Mouse (Mus musculus) heart, adult 2 months (tissue): ENCODE data around the gene Thsd4. TPM values are rescaled to one million over a fixed set of nuclear protein-coding genes. Genes with fewer than 3 reads are reported as not detected.

Experiments used
- DNase-seq, 2 experiments: peaks; one replicate each; pipeline ENCODE4 v3.0.0; 2021
- H3K27ac ChIP-seq: fragments of 200-600 bp; 2 replicates; pipeline ENCODE4 v1.8.1; 2022
- H3K27me3 ChIP-seq: fragments of 200-500 bp; 2 replicates; pipeline ENCODE4 v1.6.1; 2012; ENCODE audit warnings: mild to moderate bottlenecking, low read length, inconsistent platforms, mixed read lengths; ENCODE audit not compliant: control insufficient read depth, insufficient read depth
- H3K36me3 ChIP-seq: fragments of 200-500 bp; 2 replicates; pipeline ENCODE4 v1.6.1; 2012; ENCODE audit warnings: low read length, inconsistent platforms; ENCODE audit not compliant: control insufficient read depth, insufficient read depth
- H3K4me1 ChIP-seq: fragments of 200-500 bp; 2 replicates; pipeline ENCODE4 v1.6.1; 2011; ENCODE audit warnings: low read length; ENCODE audit not compliant: control insufficient read depth, insufficient read depth
- H3K4me3 ChIP-seq: fragments of 200-600 bp; 2 replicates; pipeline ENCODE4 v1.8.1; 2022
- H3K79me2 ChIP-seq: fragments of 200-500 bp; replicated peaks from 2 replicates; pipeline ENCODE4 v1.6.1; 2012; ENCODE audit warnings: mild to moderate bottlenecking, inconsistent platforms, low read length, moderate library complexity, mixed read lengths; ENCODE audit not compliant: control insufficient read depth, insufficient read depth
- H3K9ac ChIP-seq: fragments of 200-500 bp; 2 replicates; pipeline ENCODE4 v1.6.1; 2012; ENCODE audit warnings: low read depth, mild to moderate bottlenecking, control low read depth, inconsistent platforms, low read length, mixed read lengths
- CTCF ChIP-seq: fragments of 200-600 bp; IDR thresholded peaks from 2 replicates; pipeline ENCODE4 v1.8.1; 2022; ENCODE audit warnings: antibody characterized with exemption, mild to moderate bottlenecking, moderate library complexity
- EP300 ChIP-seq: fragments of 200-500 bp; IDR thresholded peaks from 2 replicates; pipeline ENCODE4 v1.6.1; 2011; ENCODE audit warnings: low read depth, low read length, control low read depth; ENCODE audit not compliant: insufficient read depth
- POLR2A ChIP-seq: fragments of 200-500 bp; IDR thresholded peaks from 2 replicates; pipeline ENCODE4 v1.6.1; 2011; ENCODE audit warnings: mild to moderate bottlenecking, low read depth, low read length, control low read depth; ENCODE audit not compliant: insufficient read depth
- WGBS: fragments of 180-500 bp; shearing (Covaris S2); methylation state at CpG from one replicate; pipeline ENCODE4 v1.1.7; 2018; 5-methylcytosine and 5-hydroxymethylcytosine counted together
- intact Hi-C: fragments of 180-260 bp; cut with DNase I; formaldehyde crosslinking; loops from one replicate; pipeline ENCODE4 v1.15.1; 2025
- polyA plus RNA-seq: library from polyadenylated mRNA; depleted of rRNA; stranded (reverse); fragments of >200 nt; gene quantifications from 2 replicates; pipeline ENCODE4 v1.2.3, GENCODE M21; 2012
- total RNA-seq, 2 experiments: library from RNA; stranded (reverse); gene quantifications; 2 replicates each; pipeline ENCODE4 v1.2.3; 2021

Thsd4 gene
- total and polyA plus RNA-seq, 3 experiments = 3.5 to 5.2 (median 4.3) TPM

DNA sequence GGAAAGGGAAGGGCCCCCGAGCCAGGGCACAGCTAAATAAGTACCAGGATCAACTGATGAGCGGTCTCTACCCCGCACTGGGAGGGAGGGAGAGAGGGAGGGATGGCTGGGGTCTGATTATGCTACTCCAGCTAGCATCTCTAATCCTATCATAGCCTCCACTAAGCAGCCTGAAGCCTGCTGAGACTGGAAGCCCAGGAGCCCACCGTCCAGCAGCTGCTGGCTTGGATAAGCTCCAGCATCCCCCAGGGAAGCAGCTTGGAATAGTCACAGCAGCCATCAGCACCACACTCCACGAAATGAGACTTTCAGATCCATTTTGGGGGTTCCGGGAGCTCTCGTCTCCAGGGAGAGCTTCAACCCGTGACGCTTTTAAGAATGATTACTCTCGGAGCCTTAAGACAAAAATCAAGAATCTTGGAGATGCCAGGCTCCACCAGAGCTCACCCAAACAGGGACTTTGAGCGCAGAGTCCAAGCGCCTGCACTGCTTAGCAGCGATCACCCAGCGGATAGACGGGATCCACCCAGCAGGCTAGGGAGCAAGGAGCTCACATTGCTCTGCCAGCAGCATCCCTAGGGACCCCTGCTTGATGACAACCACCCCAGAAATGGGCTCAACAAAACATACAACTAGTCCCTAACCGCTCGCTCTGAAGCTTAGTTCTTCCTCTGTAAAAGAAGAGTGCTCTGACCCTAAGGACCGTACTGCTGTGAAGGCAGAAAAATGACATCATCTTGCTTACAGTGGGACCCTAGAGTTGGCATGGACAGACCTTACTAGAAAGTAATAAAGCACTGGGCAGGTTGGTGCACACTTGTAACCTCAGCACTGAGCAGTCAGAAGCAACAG, 64.3 kb downstream of the Thsd4 start:
- TF ChIP-seq CTCF (no peak), EP300 (no peak), POLR2A (no peak)
- H3K79me2 ChIP-seq = no peaks in the 10 kb centered on the region
- peak; percentile 51 to 53 for DNase-seq
- intact Hi-C loops = no loop called here
- H3K36me3 ChIP-seq = no peaks in the 10 kb centered on the region
- no peak overlapping the region for H3K9ac ChIP-seq
- H3K4me1 ChIP-seq = no peaks in the 10 kb centered on the region
- no peak overlapping the region for H3K4me3 ChIP-seq
- no peaks in the 10 kb centered on the region; the same call in 1 of the 2 replicates for H3K27me3 ChIP-seq
- WGBS = 51% methylated on average over 18 of the region's 18 CpGs
- no peak overlapping the region for H3K27ac ChIP-seq

- intact Hi-C loops = no loop called here
- H3K27me3 ChIP-seq = no peaks in the 10 kb centered on the region; the same call in 1 of the 2 replicates
- H3K4me1 ChIP-seq = no peaks in the 10 kb centered on the region
- H3K79me2 ChIP-seq = no peaks in the 10 kb centered on the region
- no peaks in the 10 kb centered on the region for H3K36me3 ChIP-seq
- TF ChIP-seq EP300 (no peak), POLR2A (no peak), CTCF (no peak)
- H3K4me3 ChIP-seq = no peak overlapping the region
- no peak overlapping the region for H3K27ac ChIP-seq
- no peak for DNase-seq
- no peak overlapping the region for H3K9ac ChIP-seq
- 38% methylated on average over 5 of the region's 5 CpGs for WGBS
These were observed 65.2 kb downstream of the Thsd4 start for GRCm38 (mm10) chr9:60456651-60457050.

- H3K36me3 ChIP-seq = no peaks in the 10 kb centered on the region
- no peaks in the 10 kb centered on the region for H3K79me2 ChIP-seq
- TF ChIP-seq POLR2A (no peak), CTCF (no peak), EP300 (no peak)
- H3K27ac ChIP-seq = no peak overlapping the region
- intact Hi-C loops = no loop called here
- H3K4me3 ChIP-seq = no peak overlapping the region
- no peak overlapping the region for H3K9ac ChIP-seq
- WGBS = 68% methylated on average over 13 of the region's 13 CpGs
- DNase-seq = peak; percentile 25 to 28
- H3K27me3 ChIP-seq = no peaks in the 10 kb centered on the region; the same call in 1 of the 2 replicates
- no peaks in the 10 kb centered on the region for H3K4me1 ChIP-seq
These were observed 67.3 kb downstream of the Thsd4 start for GRCm38 (mm10) chr9:60454406-60455076.

DNA sequence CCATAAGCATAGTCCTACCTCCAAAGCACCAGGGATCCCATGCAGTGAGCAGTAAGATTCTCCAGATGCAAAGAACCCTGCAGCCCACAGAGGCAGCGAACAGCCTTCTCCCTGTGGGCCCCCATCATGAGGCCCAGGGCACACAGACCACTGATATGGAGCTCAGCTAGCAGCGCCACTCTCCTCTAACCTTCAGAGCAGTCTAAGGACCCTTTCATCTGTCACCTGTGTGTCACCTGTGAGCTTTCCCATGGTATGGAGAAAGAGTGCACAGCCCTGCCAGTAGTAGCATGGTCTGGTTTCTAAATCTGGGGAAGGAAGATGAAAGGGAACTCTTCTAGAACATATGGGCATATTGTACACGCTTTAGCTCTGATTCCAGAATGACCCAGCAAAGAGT, 72.3 kb downstream of the Thsd4 start:
- no peaks in the 10 kb centered on the region for H3K79me2 ChIP-seq
- TF ChIP-seq EP300 (no peak), CTCF (no peak), POLR2A (no peak)
- WGBS = 90% methylated on average over 3 of the region's 3 CpGs
- no peak overlapping the region for H3K4me3 ChIP-seq
- H3K4me1 ChIP-seq = no peaks in the 10 kb centered on the region; the same call in 1 of the 2 replicates
- no peaks in the 10 kb centered on the region for H3K27me3 ChIP-seq
- intact Hi-C loops = no loop called here
- no peak overlapping the region for H3K27ac ChIP-seq
- no peak overlapping the region for H3K9ac ChIP-seq
- H3K36me3 ChIP-seq = no peaks in the 10 kb centered on the region
- no peak for DNase-seq

DNA sequence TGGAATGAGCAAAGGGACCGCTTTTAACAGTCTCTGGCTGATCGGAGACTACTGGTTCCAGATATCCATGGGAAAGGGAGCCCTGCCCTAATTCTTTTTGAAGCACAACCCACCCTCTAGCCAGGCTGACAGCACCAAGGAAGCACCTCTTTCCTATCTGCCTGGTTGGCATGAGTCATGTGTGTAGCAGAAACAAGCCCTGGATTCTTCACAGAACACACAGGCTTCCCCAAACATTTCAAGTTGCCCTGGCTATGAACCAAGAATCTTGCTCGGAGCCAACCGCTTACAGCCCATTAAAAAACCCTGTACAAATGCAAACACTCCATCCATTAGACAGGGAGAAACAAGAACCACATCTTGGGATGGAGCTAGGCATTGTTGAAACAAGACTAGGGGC, 76.0 kb downstream of the Thsd4 start:
- H3K27ac ChIP-seq = no peak overlapping the region
- H3K79me2 ChIP-seq = no peaks in the 10 kb centered on the region
- 58% methylated on average over 4 of the region's 4 CpGs for whole genome bisulfite sequencing
- no peaks in the 10 kb centered on the region for H3K36me3 ChIP-seq
- TF ChIP-seq CTCF (no peak), EP300 (no peak), POLR2A (no peak)
- H3K4me1 ChIP-seq = no peaks in the 10 kb centered on the region; the same call in 1 of the 2 replicates
- intact Hi-C loops = no loop called here
- peak in 1 of 2 experiments; percentile 7 for DNase-seq
- no peaks in the 10 kb centered on the region for H3K27me3 ChIP-seq
- no peak overlapping the region for H3K4me3 ChIP-seq
- H3K9ac ChIP-seq = no peak overlapping the region
